Mouse (Mus musculus) C2C12 (cell line): ENCODE data around the gene Usp40. TPM values are rescaled to one million over a fixed set of nuclear protein-coding genes. Genes with fewer than 3 reads are reported as not detected.

Experiments used
- H3K27me3 ChIP-seq: one replicate; pipeline ENCODE4 v1.6.1; 2011; ENCODE audit not compliant: control insufficient read depth, insufficient read depth, insufficient read length
- H3K36me3 ChIP-seq: one replicate; pipeline ENCODE4 v1.6.1; 2011; ENCODE audit not compliant: control insufficient read depth, insufficient read depth
- H3K4me3 ChIP-seq: one replicate; pipeline ENCODE4 v1.5.1; 2011; ENCODE audit warnings: mild to moderate bottlenecking, control low read depth; ENCODE audit not compliant: poor library complexity, insufficient read depth, severe bottlenecking
- H3K79me2 ChIP-seq: one replicate; pipeline ENCODE4 v1.6.1; 2011; ENCODE audit not compliant: control insufficient read depth, insufficient read depth
- H3K79me3 ChIP-seq: one replicate; pipeline ENCODE4 v1.6.1; 2011; ENCODE audit warnings: low read depth, control low read depth
- H3ac ChIP-seq: one replicate; pipeline ENCODE3; 2011; ENCODE audit warnings: low read depth; ENCODE audit not compliant: control insufficient read depth, insufficient read length
- CEBPB ChIP-seq: IDR thresholded peaks from one replicate; pipeline ENCODE4 v1.6.1; 2011; ENCODE audit warnings: low read depth, mild to moderate bottlenecking, control low read depth, moderate library complexity
- CTCF ChIP-seq: IDR thresholded peaks from one replicate; pipeline ENCODE4 v1.5.1; 2011; ENCODE audit not compliant: control insufficient read depth, insufficient read depth, insufficient read length
- FOSL1 ChIP-seq: IDR thresholded peaks from one replicate; pipeline ENCODE4 v1.8.0; 2011; ENCODE audit warnings: mild to moderate bottlenecking, low read length; ENCODE audit not compliant: poor library complexity, insufficient read depth, severe bottlenecking
- MAX ChIP-seq: IDR thresholded peaks from one replicate; pipeline ENCODE4 v1.6.1; 2011; ENCODE audit warnings: mild to moderate bottlenecking, control low read depth
- MYOD1 ChIP-seq: IDR thresholded peaks from one replicate; pipeline ENCODE4 v1.6.1; 2011; ENCODE audit warnings: low read depth; ENCODE audit not compliant: control insufficient read depth, insufficient read length
- MYOG ChIP-seq: IDR thresholded peaks from one replicate; pipeline ENCODE4 v1.6.1; 2011; ENCODE audit not compliant: control insufficient read depth, insufficient read length; ENCODE audit errors: extremely low read depth
- USF1 ChIP-seq: IDR thresholded peaks from one replicate; pipeline ENCODE4 v1.6.1; 2011; ENCODE audit warnings: low read depth, mild to moderate bottlenecking, control low read depth, moderate library complexity
- polyA plus RNA-seq: library from polyadenylated mRNA; unstranded; fragments of >200 nt; fragmentation: generic; extraction: Trizol; gene quantifications from one replicate; pipeline ENCODE4 v1.2.1, GENCODE M21; 2012; ENCODE audit warnings: missing spikeins

Usp40 gene
- polyA plus RNA-seq, 1 experiment, result 9.3 TPM

DNA sequence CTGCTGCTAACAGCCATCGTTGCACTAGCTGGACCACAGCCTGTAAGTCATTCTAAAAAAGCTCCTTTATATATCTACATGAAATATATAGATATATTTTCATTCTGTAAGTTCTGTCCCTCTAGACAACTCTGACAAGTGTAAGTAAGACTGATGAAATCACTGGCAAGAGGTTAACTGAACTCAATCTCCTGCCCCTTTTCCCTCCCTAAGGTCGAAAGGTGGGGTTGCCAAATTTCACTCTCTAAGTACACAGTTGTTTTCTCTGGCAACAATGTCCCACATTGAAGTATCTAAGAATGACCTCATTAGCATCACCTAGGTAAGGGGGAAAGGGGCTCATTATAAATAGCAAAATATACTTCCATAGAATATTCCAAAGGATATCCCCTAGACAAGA lies 15.6 kb downstream of the Usp40 start:
- H3ac ChIP-seq, result no peak overlapping the region
- no peaks in the 10 kb centered on the region for H3K27me3 ChIP-seq
- no peak overlapping the region for H3K4me3 ChIP-seq
- peaks cover 68% of the 10 kb centered on the region for H3K36me3 ChIP-seq
- H3K79me2 ChIP-seq, result no peaks in the 10 kb centered on the region
- no peaks in the 10 kb centered on the region for H3K79me3 ChIP-seq
- TF ChIP-seq CEBPB (no peak), MYOD1 (no peak), MYOG (no peak)

DNA sequence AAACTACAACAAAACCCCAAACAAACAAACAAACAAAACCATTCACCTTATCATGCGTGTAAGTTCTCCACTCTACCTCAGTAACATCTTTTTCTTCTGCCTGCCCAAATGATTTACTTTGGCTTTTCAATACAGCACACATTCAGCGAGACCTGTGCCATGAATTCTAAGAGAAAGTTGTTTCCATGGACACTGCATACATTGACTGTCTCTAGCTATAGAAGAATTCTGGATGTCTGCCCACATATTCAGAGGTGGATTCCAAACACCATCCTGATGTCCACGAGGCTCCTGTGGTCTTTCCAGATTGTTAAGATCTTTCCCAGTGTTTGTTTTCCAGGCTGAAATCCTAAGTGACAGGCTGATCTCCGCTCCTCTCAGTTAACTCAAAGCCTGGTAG lies 26.1 kb downstream of the Usp40 start:
- TF ChIP-seq MYOG, result no peak
- no peak for TF ChIP-seq FOSL1
- TF ChIP-seq MYOD1, result no peak
- Histone ChIP-seq H3ac (no peak overlapping the region), H3K79me3 (no peaks in the 10 kb centered on the region), H3K4me3 (no peak overlapping the region), H3K36me3 (peaks cover 90% of the 10 kb centered on the region), H3K79me2 (no peaks in the 10 kb centered on the region), H3K27me3 (no peaks in the 10 kb centered on the region)

DNA sequence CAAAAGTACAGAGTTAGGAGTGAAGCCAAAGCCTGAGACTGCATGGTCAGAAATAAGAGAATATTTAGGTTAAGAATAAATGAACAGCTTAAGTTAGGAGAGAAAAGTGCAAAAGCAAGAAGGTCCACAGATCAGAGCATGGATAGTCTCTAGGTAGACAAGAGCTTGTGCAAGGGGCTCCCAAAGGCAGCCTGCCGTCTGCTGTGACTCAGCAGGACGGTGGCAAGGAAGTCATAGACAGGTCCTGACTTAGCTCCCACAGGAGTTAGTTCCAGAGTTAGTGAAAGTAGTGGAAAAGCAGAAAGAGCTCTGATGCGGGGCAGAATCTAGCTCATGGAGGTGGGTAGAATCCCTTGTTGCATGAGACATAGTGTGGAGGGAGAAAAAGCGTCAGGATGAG lies 38.0 kb downstream of the Usp40 start:
- Histone ChIP-seq H3K27me3 (no peaks in the 10 kb centered on the region), H3K4me3 (no peak overlapping the region), H3K79me3 (no peaks in the 10 kb centered on the region), H3K79me2 (no peaks in the 10 kb centered on the region), H3K36me3 (peaks cover 67% of the 10 kb centered on the region), H3ac (no peak overlapping the region)
- TF ChIP-seq USF1 (no peak), MYOD1 (no peak), CTCF (no peak)

DNA sequence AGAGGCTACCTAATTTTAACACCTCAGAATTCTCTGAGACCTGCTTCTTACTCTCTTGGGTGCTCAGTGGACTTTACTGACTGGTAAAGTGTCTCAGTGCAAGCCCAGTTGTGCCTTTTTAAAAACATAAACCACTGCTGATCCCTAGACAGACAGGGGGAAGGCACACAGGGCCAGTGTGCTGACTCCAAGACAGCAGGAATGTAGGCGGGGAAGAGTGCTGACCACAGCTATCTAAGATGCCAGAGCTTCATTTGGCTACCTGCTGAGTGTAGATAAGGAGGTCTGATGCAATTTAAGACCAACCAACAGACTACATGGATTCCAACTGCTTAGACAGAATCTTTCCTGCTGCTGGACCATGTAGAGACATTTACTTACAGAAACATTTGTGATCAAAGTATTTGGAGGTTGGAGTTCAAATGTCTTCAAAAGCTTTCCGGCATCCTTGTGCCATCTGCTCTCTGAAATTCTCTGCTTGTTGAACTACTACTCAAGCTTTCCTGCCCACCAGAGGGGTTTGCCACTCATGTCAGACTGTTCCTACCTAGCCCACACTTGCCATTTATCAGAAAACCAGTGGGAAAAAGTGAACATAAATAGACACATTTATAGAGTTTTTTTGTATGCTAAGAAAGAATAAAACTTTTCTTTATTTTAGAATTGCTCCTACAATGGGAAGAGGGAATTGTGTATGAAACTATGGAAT lies 46.7 kb downstream of the Usp40 start:
- Histone ChIP-seq H3K4me3 (no peak overlapping the region), H3K79me2 (no peaks in the 10 kb centered on the region), H3K36me3 (peaks cover 48% of the 10 kb centered on the region), H3K27me3 (no peaks in the 10 kb centered on the region), H3K79me3 (no peaks in the 10 kb centered on the region), H3ac (no peak overlapping the region)
- TF ChIP-seq CEBPB, result peak; percentile 28
- TF ChIP-seq FOSL1, result no peak

DNA sequence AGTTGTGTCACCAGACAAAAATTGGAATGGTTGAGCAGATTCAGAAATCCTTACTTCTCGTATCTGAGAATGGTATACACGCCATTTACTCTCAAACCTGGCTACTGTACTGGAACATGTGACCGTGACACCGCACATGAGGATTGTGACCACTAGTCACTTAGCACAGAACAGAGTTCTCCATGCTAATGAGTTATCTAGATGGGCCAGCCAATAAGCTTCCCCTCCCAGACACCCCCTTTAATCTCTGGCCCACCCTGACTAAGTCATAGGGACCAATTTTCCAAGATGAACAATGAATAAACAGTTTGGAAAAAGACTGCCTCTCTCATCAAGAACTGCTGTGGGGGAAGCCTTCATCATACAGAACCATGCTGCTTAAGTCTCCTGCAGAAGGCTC lies 47.6 kb downstream of the Usp40 start:
- H3K79me3 ChIP-seq, result no peaks in the 10 kb centered on the region
- TF ChIP-seq MAX, result no peak
- TF ChIP-seq MYOG, result no peak
- no peak for TF ChIP-seq USF1
- TF ChIP-seq CEBPB, result no peak
- no peak for TF ChIP-seq FOSL1
- TF ChIP-seq MYOD1, result no peak
- no peak for TF ChIP-seq CTCF
- H3K79me2 ChIP-seq, result no peaks in the 10 kb centered on the region
- H3K4me3 ChIP-seq, result no peak overlapping the region
- H3K36me3 ChIP-seq, result peaks cover 55% of the 10 kb centered on the region
- no peaks in the 10 kb centered on the region for H3K27me3 ChIP-seq
- H3ac ChIP-seq, result no peak overlapping the region

DNA sequence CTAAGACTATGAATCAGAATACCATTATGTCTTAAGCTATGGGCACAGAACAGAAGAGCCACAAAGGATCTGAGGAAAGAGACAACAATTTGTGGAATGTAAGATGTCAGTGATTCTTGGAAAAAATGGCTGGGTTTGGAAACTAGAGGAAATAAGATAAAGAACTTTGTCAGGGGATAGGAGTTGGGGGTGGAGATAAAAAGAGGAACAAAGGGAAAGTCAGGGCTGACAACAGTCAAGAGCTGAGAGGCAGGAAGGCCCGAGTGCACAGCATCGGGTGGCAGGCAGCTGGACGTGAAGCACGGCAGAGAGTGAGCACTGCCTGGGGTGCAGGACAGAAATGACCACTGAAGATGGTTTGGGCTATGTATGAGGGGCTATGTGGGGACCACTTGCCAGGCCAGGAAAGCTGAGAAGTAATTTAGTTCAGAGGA lies 48.3 kb downstream of the Usp40 start:
- TF ChIP-seq USF1, result no peak
- TF ChIP-seq FOSL1, result no peak
- no peak for TF ChIP-seq MYOG
- no peak for TF ChIP-seq MAX
- TF ChIP-seq MYOD1, result no peak
- TF ChIP-seq CEBPB, result no peak
- no peak for TF ChIP-seq CTCF
- Histone ChIP-seq H3K27me3 (no peaks in the 10 kb centered on the region), H3K36me3 (peaks cover 58% of the 10 kb centered on the region), H3K79me2 (no peaks in the 10 kb centered on the region), H3K4me3 (no peak overlapping the region), H3K79me3 (no peaks in the 10 kb centered on the region), H3ac (no peak overlapping the region)
